Comparison of ENCODE assay signal across 24 mouse cellular contexts in genomic region chr15:60875721-60876120, GRCm38 (mm10). TPM values are rescaled to one million over a fixed set of nuclear protein-coding genes. Genes with fewer than 3 reads are reported as not detected.
DNase-seq lines count a peak whose midpoint lies in the region; ATAC-seq lines count a peak whose summit lies in the region.
"Had no signal": no experiment of that assay in that cellular context is flagged by ENCODE, and none has a peak within 500 bp of the region (broad histone marks: within the 10 kb centered on the region; RNA-seq: fewer than 3 reads in every experiment).

No protein-coding gene starts in this region.

- ATAC-seq in common myeloid progenitor, adult 5-6 weeks (replicated peaks; ENCODE audit: low read depth, poor library complexity, severe bottlenecking) = peak; percentile 93
- ATAC-seq in megakaryocyte progenitor cell, adult 5-6 weeks (replicated peaks; ENCODE audit: poor library complexity) = peak; percentile 90
- peak; percentile 90 for ATAC-seq in megakaryocyte-erythroid progenitor cell, adult 5-6 weeks (replicated peaks; ENCODE audit: low FRiP score, low TSS enrichment, poor library complexity, severe bottlenecking)
- ATAC-seq in megakaryocyte, adult 5-6 weeks (ENCODE audit: poor library complexity, severe bottlenecking) = no peak
- ATAC-seq: activated CD4-positive, CD25-positive, alpha-beta regulatory T cell, adult 4 months; CD4-positive, CD25-positive, alpha-beta regulatory T cell, adult 4 months; Patski had no signal

- intact Hi-C loops in left cerebral cortex, postnatal 25 days (cut with DNase I) = no loop called here

- DNase-seq in right cerebral cortex, postnatal 36 days (ENCODE audit: low spot score in 2 of 2) = no peak
- no peak for DNase-seq in left cerebral cortex, postnatal 25 days (ENCODE audit: low spot score in 2 of 2)
- DNase-seq: adrenal gland, adult 2 months; adrenal gland, adult 8-10 months; adrenal gland, postnatal 10 days; adrenal gland, postnatal 14 days; adrenal gland, postnatal 25 days; adrenal gland, postnatal 36 days; B cell, adult 2 months; cerebellum, adult 11 months; cerebellum, adult 11-12 months; cerebellum, adult 18-20 months had no signal

RNA-seq across cellular contexts. Expression of gene Fam84b, which starts 22.1 kb away (rescaled TPM):
- total RNA-seq in common myeloid progenitor, adult 5-6 weeks (2017) = 8.1 and 9.7 TPM in 2 replicates
- 7.3 and 10.3 TPM in 2 replicates for total RNA-seq in megakaryocyte progenitor cell, adult 5-6 weeks (2015)
- 7.5 and 9.2 TPM in 2 replicates for total RNA-seq in megakaryocyte progenitor cell, adult 5-6 weeks (2017)
- 2.4 and 3.1 TPM in 2 replicates for total RNA-seq in megakaryocyte-erythroid progenitor cell, adult 5-6 weeks (2014; fragmentation: Nextera tagmentation)
- 3.4 and 4.5 TPM in 2 replicates for total RNA-seq in megakaryocyte-erythroid progenitor cell, adult 5-6 weeks (2017)
- total RNA-seq in left cerebral cortex, postnatal 25 days (2021) = 1 to 10 TPM; 6.5 to 7.3 TPM
- 4.1 and 4.6 TPM in 2 replicates for total RNA-seq in megakaryocyte, adult 5-6 weeks (2015)
- 3.2 and 3.9 TPM in 2 replicates for total RNA-seq in megakaryocyte, adult 5-6 weeks (2017)
- total RNA-seq: MEL had no signal

RNA-seq across cellular contexts. Expression of gene A1bg, which starts 47.1 kb away (rescaled TPM):
- not detected in 2 replicates for total RNA-seq in common myeloid progenitor, adult 5-6 weeks (2017)
- total RNA-seq in megakaryocyte progenitor cell, adult 5-6 weeks (2015) = not detected in 2 replicates
- total RNA-seq in megakaryocyte progenitor cell, adult 5-6 weeks (2017) = not detected in 2 replicates
- total RNA-seq in megakaryocyte-erythroid progenitor cell, adult 5-6 weeks (2014; fragmentation: Nextera tagmentation) = not detected in 2 replicates
- not detected in 2 replicates for total RNA-seq in megakaryocyte-erythroid progenitor cell, adult 5-6 weeks (2017)
- total RNA-seq in left cerebral cortex, postnatal 25 days (2021) = not detected
- total RNA-seq in megakaryocyte, adult 5-6 weeks (2015) = not detected in 2 replicates
- total RNA-seq in megakaryocyte, adult 5-6 weeks (2017) = not detected in 2 replicates
- total RNA-seq: adrenal gland, postnatal 10 days; adrenal gland, postnatal 25 days; adrenal gland, postnatal 36 days; adrenal gland, postnatal 4 days; CH12.LX; ES-E14; G1E; MEL had no signal
